Mouse (Mus musculus): ENCODE results near the gene Sdc4.

GRCm38 (mm10) chr2:164433278-164433895 is 10.3 kb downstream of the Sdc4 start:
- no peak for TF ChIP-seq CTCF (IDR thresholded peaks at IDR 0.05; ENCODE audit: low read depth, low read length)
- TF ChIP-seq POLR2A (IDR thresholded peaks at IDR 0.05; ENCODE audit: borderline replicate concordance, low read depth, low read length): no peak
